Mouse (Mus musculus) midbrain, embryonic 15.5 days (tissue): Measurements from ENCODE around the gene Atp2a2. TPM values are rescaled to one million over a fixed set of nuclear protein-coding genes. Genes with fewer than 3 reads are reported as not detected.

Source experiments
- ATAC-seq: fragments of 200-750 bp; cut with Nextera tagmentation; replicated peaks from 2 replicates; pipeline ENCODE4 v1.8.0; 2017; ENCODE audit warnings: moderate TSS enrichment
- H3K27ac ChIP-seq: fragments of 300-500 bp; sonication (generic); 2 replicates; pipeline ENCODE4 v1.5.1; 2015; ENCODE audit warnings: mild to moderate bottlenecking, inconsistent platforms
- H3K27me3 ChIP-seq: fragments of 300-500 bp; sonication (generic); replicated peaks from 2 replicates; pipeline ENCODE4 v1.6.1; 2015; ENCODE audit warnings: inconsistent platforms
- H3K36me3 ChIP-seq: fragments of 300-500 bp; sonication (generic); replicated peaks from 2 replicates; pipeline ENCODE4 v1.6.1; 2015; ENCODE audit warnings: inconsistent platforms
- H3K4me1 ChIP-seq: fragments of 300-500 bp; sonication (generic); 2 replicates; pipeline ENCODE4 v1.6.1; 2015; ENCODE audit warnings: inconsistent platforms
- H3K4me2 ChIP-seq: fragments of 300-500 bp; sonication (generic); 2 replicates; pipeline ENCODE4 v1.6.1; 2015; ENCODE audit warnings: inconsistent platforms, mild to moderate bottlenecking, moderate library complexity
- H3K4me3 ChIP-seq: fragments of 300-500 bp; sonication (generic); 2 replicates; pipeline ENCODE4 v1.5.1; 2015; ENCODE audit warnings: mild to moderate bottlenecking, inconsistent platforms
- H3K9ac ChIP-seq: fragments of 300-500 bp; sonication (generic); 2 replicates; pipeline ENCODE4 v1.6.1; 2015; ENCODE audit warnings: mild to moderate bottlenecking, inconsistent platforms
- H3K9me3 ChIP-seq: fragments of 300-500 bp; sonication (generic); 2 replicates; pipeline ENCODE4 v1.6.1; 2016; ENCODE audit warnings: inconsistent platforms
- WGBS: fragments of 180-500 bp; shearing (Covaris S2); methylation state at CpG from one replicate; pipeline ENCODE4 v1.1.7; 2015; ENCODE audit warnings: mixed read lengths; 5-methylcytosine and 5-hydroxymethylcytosine counted together
- polyA plus RNA-seq: library from polyadenylated mRNA; unstranded; fragments of >200 nt; fragmentation: Nextera tagmentation; extraction: Ambion mirVana; gene quantifications from 2 replicates; pipeline ENCODE4 v1.2.1, GENCODE M21; 2015

Atp2a2 gene
- polyA plus RNA-seq, 1 experiment from 2014 or later: 46.3 TPM

DNA sequence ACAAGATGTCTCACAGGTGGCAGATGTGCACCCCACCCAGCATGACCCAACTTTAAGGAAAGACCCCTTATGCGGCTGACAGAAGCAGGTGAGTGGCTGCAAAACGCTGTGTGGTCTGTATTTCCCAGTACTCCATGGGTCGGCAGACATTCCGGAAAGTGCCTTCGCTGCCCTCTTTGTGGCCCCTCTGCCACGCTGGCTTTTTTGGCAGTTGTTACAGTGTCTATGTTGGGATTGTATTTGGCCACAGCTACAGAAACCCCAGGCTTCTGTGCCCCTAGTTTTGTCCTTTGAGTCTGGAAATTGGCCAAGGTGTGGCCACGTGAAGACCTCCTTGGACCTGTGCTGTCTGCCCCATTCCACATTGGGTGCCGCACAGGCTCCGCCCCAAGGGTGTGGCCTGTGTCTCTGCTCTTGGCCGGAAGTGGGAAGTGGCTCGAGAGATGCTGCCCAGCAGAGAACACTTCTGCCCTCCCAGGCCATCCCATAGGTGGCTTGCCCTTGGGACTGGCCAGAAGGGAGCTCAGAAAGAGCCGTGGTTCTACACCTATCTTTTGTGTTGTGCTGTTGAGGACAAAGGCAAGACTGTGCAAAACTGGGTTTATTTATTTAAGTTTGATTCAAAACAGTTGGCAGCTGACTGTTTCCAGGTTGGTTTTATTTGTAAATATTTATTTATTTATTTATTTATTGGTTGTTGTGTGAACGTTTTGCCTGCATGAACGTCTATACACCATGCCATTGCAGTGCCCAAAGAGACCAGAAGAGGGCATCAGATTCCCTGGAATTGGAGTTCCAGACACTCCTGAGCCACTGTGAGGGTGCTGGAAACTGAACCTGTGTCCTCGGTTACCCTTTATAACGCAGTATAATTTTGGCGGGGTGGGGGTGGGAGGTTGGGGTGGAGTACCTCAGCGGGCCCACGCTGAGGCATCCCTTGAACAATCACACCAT is 92.1 kb downstream of the Atp2a2 start:
- ATAC-seq: no peak
- H3K4me1 ChIP-seq: no peaks in the 10 kb centered on the region
- WGBS: 88% methylated on average over 19 of the region's 19 CpGs
- H3K9ac ChIP-seq: no peak overlapping the region
- H3K27me3 ChIP-seq: no peaks in the 10 kb centered on the region
- H3K9me3 ChIP-seq: no peaks in the 10 kb centered on the region
- no peak overlapping the region for H3K27ac ChIP-seq
- H3K4me2 ChIP-seq: no peak overlapping the region
- peaks cover 14% of the 10 kb centered on the region; the same call in 1 of the 2 replicates for H3K36me3 ChIP-seq
- no peak overlapping the region for H3K4me3 ChIP-seq

DNA sequence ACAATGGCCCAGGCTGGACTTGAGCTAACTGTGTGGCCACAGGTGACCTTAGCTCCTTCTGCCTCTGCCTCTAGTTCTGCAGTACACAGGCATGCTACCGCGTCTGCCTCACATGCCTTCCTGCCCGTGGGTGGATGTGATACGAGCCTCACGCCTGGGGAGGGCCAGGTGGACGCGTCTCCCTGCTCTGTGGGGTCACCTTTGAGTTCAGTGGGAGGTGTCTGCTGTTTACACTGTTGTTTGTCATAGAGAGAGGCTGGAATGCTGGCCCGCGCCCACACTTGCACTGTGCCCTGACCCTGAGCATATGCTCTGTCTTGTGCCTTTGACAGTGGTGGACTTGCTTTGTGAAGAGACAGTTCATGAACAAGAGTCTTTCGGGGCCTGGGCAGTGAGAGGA is 96.5 kb downstream of the Atp2a2 start:
- H3K36me3 ChIP-seq: peaks cover 26% of the 10 kb centered on the region
- WGBS: 96% methylated on average over 10 of the region's 10 CpGs

More for the DNA sequence above, 96.5 kb downstream of the Atp2a2 start:
- H3K4me1 ChIP-seq: no peaks in the 10 kb centered on the region
- no peaks in the 10 kb centered on the region for H3K9me3 ChIP-seq
- no peak for ATAC-seq
- no peak overlapping the region for H3K4me2 ChIP-seq
- no peak overlapping the region for H3K27ac ChIP-seq
- no peaks in the 10 kb centered on the region for H3K27me3 ChIP-seq
- no peak overlapping the region for H3K9ac ChIP-seq
- H3K4me3 ChIP-seq: no peak overlapping the region

Other genes with a start within 250 kb of the Atp2a2 start
- gene Tctn1, start 237.8 kb downstream of the Atp2a2 start, polyA plus RNA-seq: 6.1 TPM in 2 replicates
- 7.6 and 8.4 TPM in 2 replicates for gene Pptc7, start 217.9 kb downstream of the Atp2a2 start, polyA plus RNA-seq
- 27.0 and 28.3 TPM in 2 replicates for gene Rad9b, start 148.0 kb downstream of the Atp2a2 start, polyA plus RNA-seq
- gene Vps29, start 147.9 kb downstream of the Atp2a2 start, polyA plus RNA-seq: 268 and 286 TPM in 2 replicates
- 42.9 and 47.7 TPM in 2 replicates for gene Gpn3, start 130.3 kb downstream of the Atp2a2 start, polyA plus RNA-seq
- 149 and 162 TPM in 2 replicates for gene Fam216a, start 129.9 kb downstream of the Atp2a2 start, polyA plus RNA-seq
- 146 and 148 TPM in 2 replicates for gene Arpc3, start 110.3 kb downstream of the Atp2a2 start, polyA plus RNA-seq
- gene Anapc7, start 80.5 kb downstream of the Atp2a2 start, polyA plus RNA-seq: 51.2 and 54.5 TPM in 2 replicates
- gene Ift81, start 112.3 kb upstream of the Atp2a2 start, polyA plus RNA-seq: 64.1 and 75.6 TPM in 2 replicates
- 2.9 and 3.0 TPM in 2 replicates for gene P2rx7, start 141.7 kb upstream of the Atp2a2 start, polyA plus RNA-seq
- gene P2rx4, start 205.3 kb upstream of the Atp2a2 start, polyA plus RNA-seq: 14.5 and 14.7 TPM in 2 replicates